Mouse (Mus musculus): ENCODE measurements at regions not wholly inside any gene's neighbourhood (a gene's known extent, or its start where the extent isn't known, plus 50 kb on each side); places are given as distances from the start of the nearest gene placed in this dataset.

DNA sequence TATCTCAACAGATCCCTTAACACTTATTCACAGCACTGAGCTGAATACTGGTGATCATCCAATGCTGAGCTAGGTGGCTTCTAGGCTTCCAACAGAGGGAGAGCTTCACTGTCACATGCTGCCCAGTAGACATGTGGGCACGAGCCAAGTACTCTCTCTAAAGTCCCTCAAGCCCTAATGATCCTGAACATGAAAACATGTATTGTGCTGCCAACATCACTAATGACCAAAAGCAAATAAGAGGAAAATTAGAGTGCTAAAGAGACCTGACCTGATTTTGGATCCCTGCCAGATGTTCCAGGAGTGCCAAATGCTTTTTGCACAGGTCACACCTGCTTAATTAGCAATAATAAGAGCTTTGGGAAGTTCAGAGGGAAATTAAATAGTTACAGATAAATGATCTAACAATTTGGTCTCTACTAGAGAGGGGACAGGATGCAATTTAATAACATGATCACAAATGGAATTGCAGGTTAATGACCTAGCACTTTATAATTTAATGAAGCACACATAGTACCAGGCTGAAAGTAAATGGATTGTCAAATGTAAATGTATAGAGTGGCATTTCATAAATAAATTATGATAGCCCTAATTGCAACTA is 215.6 kb upstream of the Ins1 start:
- no peaks in the 10 kb centered on the region for H3K27me3 ChIP-seq (ENCODE audit: control insufficient read depth, insufficient read depth, low read length)
- no peak overlapping the region for H3K9ac ChIP-seq (ENCODE audit: low read depth, low read length)
- H3K4me3 ChIP-seq (ENCODE audit: insufficient read depth, low read depth, low read length) = no peak overlapping the region
- TF ChIP-seq POLR2A (IDR thresholded peaks at IDR 0.05; ENCODE audit: extremely low read depth, insufficient read depth, low read length) = no peak
- TF ChIP-seq CTCF (IDR thresholded peaks at IDR 0.05; ENCODE audit: low read depth, low read length) = no peak
- WGBS = 31% methylated on average over 1 of the region's 1 CpGs
- no peaks in the 10 kb centered on the region for H3K79me2 ChIP-seq (ENCODE audit: control insufficient read depth, insufficient read depth, low read length)
- no peaks in the 10 kb centered on the region for H3K4me1 ChIP-seq (ENCODE audit: control insufficient read depth, insufficient read depth, low read length)
- DNase-seq (ENCODE audit: extremely low read depth, low read depth, low spot score) = no peak
- H3K36me3 ChIP-seq (ENCODE audit: control insufficient read depth, insufficient read depth, low read length) = no peaks in the 10 kb centered on the region
- H3K27ac ChIP-seq (replicated peaks; ENCODE audit: insufficient read depth, low read depth, low read length) = no peak overlapping the region

DNA sequence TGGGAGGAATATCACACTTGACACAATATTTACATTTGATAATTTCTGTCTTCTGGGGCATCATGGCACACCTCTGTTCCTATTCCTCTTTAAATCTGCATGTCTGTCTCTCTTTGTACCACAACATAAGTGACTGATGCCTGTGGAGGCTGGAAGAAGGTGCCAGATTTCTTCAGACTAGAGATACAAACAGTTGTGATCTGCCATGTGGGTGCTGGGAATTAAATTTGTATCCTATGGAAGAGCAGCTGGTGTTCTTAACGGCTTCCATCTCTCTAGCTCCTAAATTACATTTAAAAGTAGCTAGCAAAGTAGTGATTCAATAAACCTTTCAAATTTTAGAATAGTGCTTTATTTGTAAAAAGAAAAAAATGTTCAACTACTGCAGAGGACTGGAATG is 195.3 kb upstream of the Ins1 start:
- no peak overlapping the region for H3K9ac ChIP-seq (ENCODE audit: low read depth, low read length)
- no peaks in the 10 kb centered on the region for H3K4me1 ChIP-seq (ENCODE audit: control insufficient read depth, insufficient read depth, low read length)
- no peak for DNase-seq (ENCODE audit: extremely low read depth, low read depth, low spot score)
- no peak overlapping the region for H3K27ac ChIP-seq (replicated peaks; ENCODE audit: insufficient read depth, low read depth, low read length)
- H3K79me2 ChIP-seq (ENCODE audit: control insufficient read depth, insufficient read depth, low read length) = no peaks in the 10 kb centered on the region
- TF ChIP-seq CTCF (IDR thresholded peaks at IDR 0.05; ENCODE audit: low read depth, low read length) (no peak), POLR2A (IDR thresholded peaks at IDR 0.05; ENCODE audit: extremely low read depth, insufficient read depth, low read length) (no peak)
- H3K27me3 ChIP-seq (ENCODE audit: control insufficient read depth, insufficient read depth, low read length) = no peaks in the 10 kb centered on the region
- 73% methylated on average over 1 of the region's 1 CpGs for WGBS
- no peak overlapping the region for H3K4me3 ChIP-seq (ENCODE audit: insufficient read depth, low read depth, low read length)
- no peaks in the 10 kb centered on the region for H3K36me3 ChIP-seq (ENCODE audit: control insufficient read depth, insufficient read depth, low read length)

DNA sequence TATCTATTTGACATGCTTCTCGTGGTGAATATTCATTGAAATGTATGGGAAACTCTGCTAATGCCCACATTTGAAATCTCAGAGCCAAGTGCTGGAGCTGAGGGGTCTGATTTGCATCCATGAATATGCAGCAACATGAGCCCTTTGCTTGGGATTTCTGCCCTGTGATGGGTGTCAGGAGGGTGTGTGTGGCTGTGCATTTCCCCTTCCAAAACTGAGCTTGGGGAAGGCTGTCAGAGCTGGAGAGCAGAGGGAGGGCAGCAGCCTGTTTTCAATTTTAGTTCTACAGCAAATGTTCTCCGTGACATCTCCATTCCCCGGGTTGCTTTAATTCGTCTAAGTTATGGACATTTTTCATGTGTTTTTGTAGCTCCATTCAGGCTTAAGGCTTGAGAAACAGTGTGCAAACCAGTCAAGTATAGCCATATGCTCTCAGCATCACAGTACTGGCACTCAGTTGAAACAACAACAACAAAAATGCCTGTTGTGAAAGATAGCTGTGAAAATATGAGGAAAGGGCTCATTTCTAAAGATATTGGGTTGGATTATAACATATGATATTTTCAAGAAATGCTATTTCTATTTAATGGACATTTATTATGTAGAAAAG is 194.1 kb upstream of the Ins1 start:
- no peak overlapping the region for H3K4me3 ChIP-seq (ENCODE audit: insufficient read depth, low read depth, low read length)
- no peaks in the 10 kb centered on the region for H3K79me2 ChIP-seq (ENCODE audit: control insufficient read depth, insufficient read depth, low read length)
- H3K9ac ChIP-seq (ENCODE audit: low read depth, low read length) = no peak overlapping the region
- TF ChIP-seq POLR2A (IDR thresholded peaks at IDR 0.05; ENCODE audit: extremely low read depth, insufficient read depth, low read length) = no peak
- TF ChIP-seq CTCF (IDR thresholded peaks at IDR 0.05; ENCODE audit: low read depth, low read length) = no peak
- no peaks in the 10 kb centered on the region for H3K27me3 ChIP-seq (ENCODE audit: control insufficient read depth, insufficient read depth, low read length)
- no peaks in the 10 kb centered on the region for H3K4me1 ChIP-seq (ENCODE audit: control insufficient read depth, insufficient read depth, low read length)
- H3K27ac ChIP-seq (replicated peaks; ENCODE audit: insufficient read depth, low read depth, low read length) = no peak overlapping the region
- WGBS = 69% methylated on average over 4 of the region's 4 CpGs
- H3K36me3 ChIP-seq (ENCODE audit: control insufficient read depth, insufficient read depth, low read length) = no peaks in the 10 kb centered on the region
- no peak for DNase-seq (ENCODE audit: extremely low read depth, low read depth, low spot score)

GRCm38 (mm10) chr19:52071234-52071633 is 192.9 kb upstream of the Ins1 start:
- TF ChIP-seq CTCF (IDR thresholded peaks at IDR 0.05; ENCODE audit: low read depth, low read length) = no peak
- TF ChIP-seq POLR2A (IDR thresholded peaks at IDR 0.05; ENCODE audit: extremely low read depth, insufficient read depth, low read length) = no peak
- 79% methylated on average over 5 of the region's 5 CpGs for WGBS
- no peak overlapping the region for H3K27ac ChIP-seq (replicated peaks; ENCODE audit: insufficient read depth, low read depth, low read length)
- H3K79me2 ChIP-seq (ENCODE audit: control insufficient read depth, insufficient read depth, low read length) = no peaks in the 10 kb centered on the region
- no peak overlapping the region for H3K4me3 ChIP-seq (ENCODE audit: insufficient read depth, low read depth, low read length)
- no peak overlapping the region for H3K9ac ChIP-seq (ENCODE audit: low read depth, low read length)
- no peak for DNase-seq (ENCODE audit: extremely low read depth, low read depth, low spot score)
- no peaks in the 10 kb centered on the region for H3K27me3 ChIP-seq (ENCODE audit: control insufficient read depth, insufficient read depth, low read length)
- no peaks in the 10 kb centered on the region for H3K36me3 ChIP-seq (ENCODE audit: control insufficient read depth, insufficient read depth, low read length)
- H3K4me1 ChIP-seq (ENCODE audit: control insufficient read depth, insufficient read depth, low read length) = no peaks in the 10 kb centered on the region

- peak; percentile 4 for DNase-seq (ENCODE audit: extremely low read depth, low read depth, low spot score)
- 17% methylated on average over 3 of the region's 3 CpGs for WGBS
- H3K27me3 ChIP-seq (ENCODE audit: control insufficient read depth, insufficient read depth, low read length) = no peaks in the 10 kb centered on the region
- no peaks in the 10 kb centered on the region for H3K4me1 ChIP-seq (ENCODE audit: control insufficient read depth, insufficient read depth, low read length)
- TF ChIP-seq CTCF (IDR thresholded peaks at IDR 0.05; ENCODE audit: low read depth, low read length) (0 out of 2 replicates have a peak, but pooled peaks have one; percentile 17), POLR2A (IDR thresholded peaks at IDR 0.05; ENCODE audit: extremely low read depth, insufficient read depth, low read length) (no peak)
- H3K9ac ChIP-seq (ENCODE audit: low read depth, low read length) = no peak overlapping the region
- no peak overlapping the region for H3K4me3 ChIP-seq (ENCODE audit: insufficient read depth, low read depth, low read length)
- H3K27ac ChIP-seq (replicated peaks; ENCODE audit: insufficient read depth, low read depth, low read length) = no peak overlapping the region
- no peaks in the 10 kb centered on the region for H3K36me3 ChIP-seq (ENCODE audit: control insufficient read depth, insufficient read depth, low read length)
- H3K79me2 ChIP-seq (ENCODE audit: control insufficient read depth, insufficient read depth, low read length) = no peaks in the 10 kb centered on the region
Measured at GRCm38 (mm10) chr19:52079020-52079419, 185.1 kb upstream of the Ins1 start.

- Histone ChIP-seq H3K9ac (ENCODE audit: low read depth, low read length) (no peak overlapping the region), H3K4me1 (ENCODE audit: control insufficient read depth, insufficient read depth, low read length) (no peaks in the 10 kb centered on the region), H3K79me2 (ENCODE audit: control insufficient read depth, insufficient read depth, low read length) (no peaks in the 10 kb centered on the region), H3K27me3 (ENCODE audit: control insufficient read depth, insufficient read depth, low read length) (no peaks in the 10 kb centered on the region), H3K36me3 (ENCODE audit: control insufficient read depth, insufficient read depth, low read length) (no peaks in the 10 kb centered on the region), H3K4me3 (ENCODE audit: insufficient read depth, low read depth, low read length) (no peak overlapping the region), H3K27ac (replicated peaks; ENCODE audit: insufficient read depth, low read depth, low read length) (no peak overlapping the region)
- 94% methylated on average over 3 of the region's 3 CpGs for WGBS
- no peak for DNase-seq (ENCODE audit: extremely low read depth, low read depth, low spot score)
- TF ChIP-seq POLR2A (IDR thresholded peaks at IDR 0.05; ENCODE audit: extremely low read depth, insufficient read depth, low read length) (no peak), CTCF (IDR thresholded peaks at IDR 0.05; ENCODE audit: low read depth, low read length) (no peak)
Measured at GRCm38 (mm10) chr19:52112398-52112797, 151.7 kb upstream of the Ins1 start.

All from liver, adult 2 months (tissue).